Mouse (Mus musculus): ENCODE measurements around the gene Hexim1.

Hexim1 gene

DNA sequence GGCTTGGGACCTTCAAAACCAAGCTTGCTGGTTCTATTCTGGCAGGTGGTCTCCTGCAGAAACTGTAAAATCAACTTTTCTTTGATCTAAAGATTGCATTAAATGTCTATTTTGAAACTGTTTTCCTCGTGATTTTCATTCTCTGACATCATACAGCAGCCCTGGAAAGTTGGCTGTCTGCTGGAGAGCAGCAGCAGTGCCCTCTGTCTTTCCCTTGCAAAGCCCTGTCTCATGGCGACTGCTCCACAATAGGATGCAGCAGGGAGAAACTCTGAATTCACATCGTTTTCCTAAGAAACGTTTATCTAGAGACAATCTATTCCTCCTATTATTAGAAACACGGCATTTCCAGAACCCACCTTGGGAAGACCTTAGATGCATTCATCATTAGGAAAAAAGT, 3.6 kb downstream of the Hexim1 start:
- DNase-seq = no peak

GRCm38 (mm10) chr11:103120315-103120714, 4.3 kb downstream of the Hexim1 start:
- DNase-seq = no peak

- DNase-seq = no peak
Measured at GRCm38 (mm10) chr11:103131701-103132575, 15.9 kb downstream of the Hexim1 start, which contains the start of gene Hexim2. Hexim2 (plus strand) TSS chr11:103132429.

DNA sequence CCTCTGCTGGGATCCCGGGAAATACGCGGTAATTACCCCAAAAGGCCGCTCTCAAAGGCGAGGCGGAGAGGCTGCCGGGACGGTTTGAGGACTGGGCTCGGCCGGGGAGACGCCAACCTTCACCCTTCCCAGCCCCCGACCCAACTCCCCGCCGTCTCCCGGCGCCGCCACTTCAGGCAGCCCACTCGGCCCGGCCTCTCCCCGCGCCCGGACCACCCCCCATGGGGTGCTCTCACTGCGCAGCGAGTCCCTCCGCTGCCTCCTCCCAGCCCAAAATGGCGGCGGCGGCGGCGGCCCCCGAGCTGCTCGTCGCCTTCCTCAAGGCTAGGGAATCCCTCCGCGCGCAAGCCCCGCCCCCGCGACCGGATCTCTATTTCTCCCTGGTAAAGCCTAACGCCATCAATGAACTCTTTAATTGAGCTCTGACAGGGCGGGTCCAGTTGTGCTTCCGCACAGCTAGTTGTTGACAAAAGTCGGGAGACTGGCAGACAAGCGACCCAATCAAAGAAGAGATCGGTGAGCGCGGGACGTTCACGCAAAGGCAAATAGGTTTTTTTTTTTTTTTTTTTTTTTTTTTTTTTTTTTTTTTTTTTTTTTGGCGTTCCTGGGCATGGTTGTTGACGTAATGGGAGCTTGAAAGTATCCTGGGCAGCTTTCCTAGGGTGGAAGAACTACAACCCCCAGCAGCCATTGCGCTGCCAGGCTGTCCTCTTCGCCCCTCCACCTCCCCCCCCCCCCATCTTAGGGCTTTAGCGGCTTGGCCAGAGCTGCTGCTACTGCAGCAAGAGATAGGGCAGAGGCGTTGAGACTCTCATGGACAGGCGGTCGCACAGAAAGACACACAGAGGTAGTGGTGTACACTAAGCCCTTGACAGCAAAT, 16.8 kb downstream of the Hexim1 start:
- peak; percentile 100 for DNase-seq

- no peak for DNase-seq
Measured at GRCm38 (mm10) chr11:103133456-103134185, 17.6 kb downstream of the Hexim1 start.

- DNase-seq = no peak
Measured at GRCm38 (mm10) chr11:103134221-103134620, 18.2 kb downstream of the Hexim1 start.

DNA sequence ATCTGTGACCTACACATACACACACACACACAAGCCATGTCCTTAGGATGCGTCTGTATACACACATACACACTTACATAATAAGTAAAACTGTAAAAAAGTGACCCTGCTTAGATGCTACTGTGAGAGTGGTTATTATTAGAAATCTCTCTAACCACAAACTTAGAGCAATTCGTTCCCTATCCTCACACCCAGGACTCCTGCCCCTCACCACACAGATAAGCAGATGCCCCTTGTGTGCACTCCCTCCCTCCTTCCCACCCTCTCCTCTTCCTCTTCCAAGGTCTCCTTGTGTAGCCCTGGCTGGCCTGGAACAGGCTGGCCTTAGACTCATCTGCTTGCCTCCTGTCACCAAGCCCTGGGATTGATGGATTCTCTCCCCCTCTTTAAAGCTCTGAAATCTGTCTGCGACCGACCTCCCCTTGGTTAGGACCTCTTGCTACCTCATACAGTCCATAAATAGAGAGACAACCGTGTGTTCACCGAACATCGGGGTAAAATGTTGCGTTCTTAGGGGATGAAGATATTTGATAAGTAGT, 20.1 kb downstream of the Hexim1 start:
- no peak for DNase-seq

DNA sequence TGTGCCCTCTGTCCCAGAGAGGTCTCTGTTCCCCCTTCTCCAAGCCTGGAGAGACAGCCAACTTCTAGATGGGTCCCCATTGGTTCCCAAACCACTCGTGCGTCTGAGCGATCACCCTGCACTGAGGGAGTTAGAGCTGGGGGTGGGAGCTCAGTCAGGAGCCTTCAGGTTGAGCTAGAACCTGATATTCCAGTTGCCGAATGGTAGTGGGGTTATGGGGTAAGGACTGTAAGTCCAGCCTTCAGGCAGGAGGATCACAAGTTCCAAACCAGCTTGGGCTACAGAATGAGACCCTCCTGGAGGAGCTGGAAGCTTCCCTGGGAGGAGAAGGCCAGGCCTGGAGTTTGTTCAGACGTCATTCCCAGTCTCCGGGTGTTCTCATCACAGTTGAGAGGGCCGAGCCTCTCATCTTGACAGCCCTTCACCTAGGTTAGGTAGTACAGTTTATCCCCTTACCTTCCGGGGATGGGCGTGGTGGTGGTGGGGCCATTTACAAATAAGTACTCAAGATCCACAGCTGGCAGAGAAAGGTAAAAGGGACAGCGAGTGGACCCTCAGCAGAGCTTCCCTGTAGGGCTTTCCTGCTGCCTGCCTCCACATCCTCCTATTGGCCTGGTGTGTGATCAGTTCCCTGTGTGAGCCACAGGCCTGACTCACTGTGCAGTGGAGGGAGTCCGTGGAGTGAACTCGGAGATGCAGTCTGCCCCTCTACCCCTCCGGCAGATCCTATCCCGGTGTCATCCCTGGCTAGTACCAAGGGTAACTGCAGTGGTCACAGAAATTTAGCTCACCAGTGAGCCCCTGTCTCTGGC, 24.1 kb downstream of the Hexim1 start:
- no peak for DNase-seq

DNA sequence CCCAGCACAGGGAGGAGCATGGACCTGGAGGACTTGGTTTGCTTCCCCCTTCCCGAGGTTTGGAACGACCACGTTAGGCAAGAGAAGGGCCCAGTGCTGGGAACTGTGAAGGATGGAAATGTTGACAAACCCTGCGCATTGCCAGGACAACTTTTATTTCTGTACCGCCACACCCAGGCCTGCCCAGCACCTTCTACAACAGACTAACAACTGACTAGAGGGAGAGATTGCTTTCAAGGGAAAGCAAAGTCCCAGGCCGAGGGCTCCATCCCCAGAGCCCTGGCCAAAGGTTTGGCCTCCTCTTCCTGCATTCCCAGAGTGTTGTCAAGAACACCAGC, 24.7 kb downstream of the Hexim1 start:
- no peak for DNase-seq

DNA sequence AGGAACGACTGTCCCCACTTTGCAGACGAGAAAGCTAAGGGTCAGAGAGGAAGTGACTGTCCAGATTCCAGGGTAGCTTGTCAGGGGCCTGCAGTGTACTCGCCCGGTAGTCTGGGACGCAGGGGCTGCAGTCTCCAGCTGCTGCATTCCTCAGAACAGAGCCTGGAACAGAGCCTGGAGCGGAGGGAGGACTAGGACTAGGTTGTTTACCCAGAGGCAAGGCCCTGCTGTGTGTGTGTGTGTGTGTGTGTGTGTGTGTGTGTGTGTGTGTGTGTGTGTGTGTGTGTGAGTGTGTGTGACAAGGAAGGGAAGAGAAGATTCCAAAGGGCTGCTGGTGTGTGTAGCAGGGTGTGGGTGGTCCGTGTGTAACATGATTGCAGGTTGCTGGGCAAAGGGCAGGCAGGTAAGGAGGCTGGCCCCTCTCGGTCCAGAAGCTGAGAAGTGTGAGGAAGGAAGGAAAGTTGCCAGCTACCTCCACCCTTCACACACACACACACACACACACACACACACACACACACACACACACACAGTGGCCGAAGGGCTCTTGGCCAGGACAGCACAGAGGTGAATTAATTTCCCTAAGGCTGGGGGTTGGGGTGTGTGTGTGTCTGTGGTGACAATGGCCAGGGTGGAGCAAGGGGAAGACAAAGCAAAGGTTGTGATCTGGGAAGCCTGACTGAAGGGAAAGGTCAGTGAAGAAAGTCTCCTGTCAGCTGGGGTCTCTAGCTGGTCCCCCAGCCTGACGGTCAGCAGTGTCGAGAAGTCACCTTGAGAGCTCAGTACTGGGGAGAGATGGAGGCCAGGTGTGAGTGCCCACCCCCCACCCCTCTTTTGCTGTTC, 25.3 kb downstream of the Hexim1 start:
- DNase-seq = peak; percentile 73

DNA sequence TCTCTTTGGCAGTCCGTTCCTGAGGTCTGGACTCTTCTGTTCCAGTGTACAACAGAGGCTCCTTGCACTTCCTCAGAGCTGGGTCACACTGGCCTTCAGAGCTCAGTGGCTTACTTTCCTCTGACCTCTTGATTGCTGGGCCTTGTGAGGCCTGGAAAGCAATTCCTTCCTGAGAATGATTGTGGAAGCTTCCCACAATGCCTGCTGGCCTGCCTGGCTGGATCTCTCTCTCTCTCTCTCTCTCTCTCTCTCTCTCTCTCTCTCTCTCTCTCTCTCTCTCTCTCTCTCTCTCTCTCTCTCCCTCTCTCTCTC, 25.9 kb downstream of the Hexim1 start:
- DNase-seq = peak; percentile 46

- DNase-seq = peak; percentile 80
Measured at GRCm38 (mm10) chr11:103142441-103143182, 26.6 kb downstream of the Hexim1 start.

- peak; percentile 21 for DNase-seq
Measured at GRCm38 (mm10) chr11:103144309-103145285, 28.6 kb downstream of the Hexim1 start.

DNA sequence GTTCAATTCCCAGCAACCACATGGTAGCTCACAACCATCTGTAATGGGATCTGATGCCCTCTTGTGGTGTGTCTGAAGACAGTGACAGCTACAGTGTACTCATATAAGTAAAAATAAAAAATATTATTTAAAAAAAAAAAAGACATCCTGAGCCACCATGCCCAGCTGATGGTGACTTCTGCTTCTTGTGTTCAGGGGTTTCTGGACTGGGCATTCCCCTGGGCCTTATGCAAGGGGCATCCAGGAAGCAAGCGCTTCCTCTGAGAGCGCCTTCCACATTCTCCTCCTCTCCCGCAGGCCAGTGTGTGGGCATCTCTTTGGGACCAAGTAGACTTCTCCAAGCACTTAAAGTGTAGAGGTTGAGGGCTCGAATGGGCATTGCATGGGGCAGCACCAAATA, 30.4 kb downstream of the Hexim1 start:
- DNase-seq = no peak

- DNase-seq = peak; percentile 87
Measured at GRCm38 (mm10) chr11:103147766-103148165, 31.7 kb downstream of the Hexim1 start.

DNA sequence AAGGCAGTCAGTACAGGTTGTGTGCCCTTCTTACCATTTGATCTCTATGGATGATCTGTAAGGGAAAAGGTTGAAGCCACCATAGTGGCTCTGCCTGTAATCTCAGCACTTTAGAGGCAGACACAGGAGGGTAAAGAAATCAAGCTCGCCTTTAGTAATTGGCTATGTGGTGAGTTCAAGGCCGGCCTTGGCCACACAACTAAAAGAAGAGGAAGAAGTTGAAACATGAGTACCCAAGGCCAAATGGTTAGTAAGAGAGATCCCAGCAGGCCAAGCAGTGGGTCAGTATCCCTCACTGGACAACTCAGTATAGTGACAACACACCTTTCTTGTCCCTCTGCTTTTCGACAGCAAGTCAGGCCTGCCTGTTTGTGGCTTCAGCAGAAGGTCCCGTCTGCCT, 33.7 kb downstream of the Hexim1 start:
- no peak for DNase-seq

DNA sequence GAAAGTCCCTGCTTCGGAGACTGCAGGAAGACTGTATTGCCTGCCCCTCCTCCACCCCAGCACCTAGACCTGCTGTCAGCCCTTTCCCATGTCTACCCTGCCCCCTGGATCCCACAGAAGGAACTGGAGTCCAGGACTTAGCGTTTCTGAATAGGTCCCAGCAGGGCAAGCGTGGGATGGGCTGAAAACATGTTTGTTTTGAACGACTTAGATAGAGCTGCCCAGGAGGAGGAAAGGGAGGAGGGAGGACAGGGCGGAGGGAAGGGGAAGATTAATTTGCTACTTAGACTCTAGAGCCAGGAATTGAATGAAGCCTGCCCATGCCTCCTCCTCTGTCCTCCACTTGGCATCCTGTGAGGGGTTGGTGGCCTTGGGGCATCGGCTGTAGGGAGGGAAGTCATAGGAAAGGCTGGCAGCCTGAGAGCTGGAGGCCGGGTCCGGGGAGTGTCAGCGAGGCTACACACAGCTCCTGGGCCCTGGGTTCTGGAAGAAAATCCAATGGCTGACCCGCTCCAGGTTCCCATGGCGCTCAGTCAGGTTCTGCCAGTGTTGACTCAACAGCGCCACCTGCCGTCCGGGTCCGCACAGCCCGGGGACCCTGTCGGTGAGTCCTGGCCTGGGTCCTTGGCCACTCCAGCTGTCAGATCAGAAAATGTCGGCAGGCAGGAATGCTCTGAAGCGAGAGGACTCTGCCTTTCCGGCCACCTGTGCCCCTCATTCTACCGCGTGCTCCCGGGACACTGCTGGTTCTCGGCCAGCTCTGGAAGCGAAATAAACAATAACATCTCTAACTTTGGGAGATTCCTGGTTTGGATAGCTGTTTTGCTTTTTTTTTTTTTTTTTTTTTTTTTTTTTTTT, 42.8 kb downstream of the Hexim1 start:
- peak; percentile 95 for DNase-seq

DNA sequence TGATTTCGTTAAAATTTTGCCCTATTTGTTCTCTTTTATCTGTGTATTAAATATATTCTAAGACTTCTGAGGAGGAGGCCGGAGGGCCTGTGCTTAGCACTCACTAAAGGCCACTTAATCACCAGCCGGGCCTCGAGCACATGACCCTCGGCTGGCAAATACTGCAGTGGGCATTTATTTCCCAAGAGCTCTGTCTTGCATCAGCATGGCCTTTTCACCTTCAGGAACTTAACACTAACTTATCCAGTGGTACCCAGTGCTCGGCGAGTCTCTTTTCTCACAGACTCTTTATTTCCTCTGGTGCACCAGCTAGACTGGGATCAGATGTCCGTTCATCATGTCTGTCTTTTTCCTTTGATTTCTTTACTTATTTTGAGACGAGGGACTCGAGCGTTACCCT, 44.7 kb downstream of the Hexim1 start:
- no peak for DNase-seq

All from kidney, adult 11 months (tissue).